Mouse (Mus musculus): Measurements from ENCODE around the gene Nudcd3. TPM values are rescaled to one million over a fixed set of nuclear protein-coding genes. Genes with fewer than 3 reads are reported as not detected.
A peak's percentile ranks its signal among the peaks of the same experiment; 100 is the strongest.

Gene Nudcd3
- polyA plus RNA-seq, 1 experiment from 2014 or later, result 30.4 TPM

- WGBS, result 31% methylated on average over 2 of the region's 2 CpGs
Measured at GRCm38 (mm10) chr11:6178673-6179166, 21.5 kb downstream of the Nudcd3 start.

GRCm38 (mm10) chr11:6177781-6178420 is 22.3 kb downstream of the Nudcd3 start:
- Histone ChIP-seq H3K4me3 (ENCODE audit: control insufficient read depth in 1 of 2, insufficient read depth in 1 of 2, low read depth in 1 of 2, low read length in 2 of 2) (no peak overlapping the region), H3K9me3 (ENCODE audit: control insufficient read depth, low read length) (no peaks in the 10 kb centered on the region), H3K27ac (replicated peaks in 1 of 2; ENCODE audit: control insufficient read depth in 1 of 2, insufficient read depth in 1 of 2, low read depth in 2 of 2, low read length in 2 of 2) (0 out of 4 replicates have a peak overlapping the region, but pooled peaks of 1 of the 2 experiments have one; percentile 41), H3K4me1 (ENCODE audit: control insufficient read depth in 2 of 2, insufficient read depth in 2 of 2, low read length in 2 of 2) (peaks cover 14 to 46% of the 10 kb centered on the region in 2 experiments), H3K4me2 (ENCODE audit: low read length) (no peak overlapping the region), H3K36me3 (ENCODE audit: control insufficient read depth, insufficient read depth, low read length) (no peaks in the 10 kb centered on the region), H3K9ac (ENCODE audit: low read length) (no peak overlapping the region), H3K27me3 (ENCODE audit: control insufficient read depth, insufficient read depth, low read length) (no peaks in the 10 kb centered on the region)
- ATAC-seq (ENCODE audit: insufficient number of reproducible peaks, insufficient read depth, low FRiP score, low read depth), result no peak
- WGBS, result 71% methylated on average over 8 of the region's 8 CpGs

More at GRCm38 (mm10) chr11:6178673-6179166, 21.5 kb downstream of the Nudcd3 start:
- no peak overlapping the region for H3K4me2 ChIP-seq (ENCODE audit: low read length)
- no peaks in the 10 kb centered on the region for H3K36me3 ChIP-seq (ENCODE audit: control insufficient read depth, insufficient read depth, low read length)
- H3K4me1 ChIP-seq (ENCODE audit: control insufficient read depth in 2 of 2, insufficient read depth in 2 of 2, low read length in 2 of 2), result peaks cover 16 to 47% of the 10 kb centered on the region in 2 experiments
- H3K27me3 ChIP-seq (ENCODE audit: control insufficient read depth, insufficient read depth, low read length), result no peaks in the 10 kb centered on the region
- no peaks in the 10 kb centered on the region for H3K9me3 ChIP-seq (ENCODE audit: control insufficient read depth, low read length)
- peak overlapping the region in 1 of 2 experiments; percentile 41; a peak in 1 of 4 replicates for H3K27ac ChIP-seq (replicated peaks in 1 of 2; ENCODE audit: control insufficient read depth in 1 of 2, insufficient read depth in 1 of 2, low read depth in 2 of 2, low read length in 2 of 2)
- H3K4me3 ChIP-seq (ENCODE audit: control insufficient read depth in 1 of 2, insufficient read depth in 1 of 2, low read depth in 1 of 2, low read length in 2 of 2), result no peak overlapping the region
- H3K9ac ChIP-seq (ENCODE audit: low read length), result no peak overlapping the region
- no peak for ATAC-seq (ENCODE audit: insufficient number of reproducible peaks, insufficient read depth, low FRiP score, low read depth)

- ATAC-seq (ENCODE audit: insufficient number of reproducible peaks, insufficient read depth, low FRiP score, low read depth), result no peak
- peak overlapping the region in 1 of 2 experiments; percentile 67; a peak in 2 of 4 replicates for H3K27ac ChIP-seq (replicated peaks in 1 of 2; ENCODE audit: control insufficient read depth in 1 of 2, insufficient read depth in 1 of 2, low read depth in 2 of 2, low read length in 2 of 2)
- H3K27me3 ChIP-seq (ENCODE audit: control insufficient read depth, insufficient read depth, low read length), result no peaks in the 10 kb centered on the region
- H3K4me2 ChIP-seq (ENCODE audit: low read length), result peak overlapping the region; percentile 50
- no peak overlapping the region for H3K4me3 ChIP-seq (ENCODE audit: control insufficient read depth in 1 of 2, insufficient read depth in 1 of 2, low read depth in 1 of 2, low read length in 2 of 2)
- WGBS, result 5% methylated on average over 1 of the region's 1 CpGs
- no peaks in the 10 kb centered on the region for H3K9me3 ChIP-seq (ENCODE audit: control insufficient read depth, low read length)
- no peaks in the 10 kb centered on the region for H3K36me3 ChIP-seq (ENCODE audit: control insufficient read depth, insufficient read depth, low read length)
- H3K4me1 ChIP-seq (ENCODE audit: control insufficient read depth in 2 of 2, insufficient read depth in 2 of 2, low read length in 2 of 2), result peaks cover 12 to 42% of the 10 kb centered on the region in 2 experiments
- no peak overlapping the region for H3K9ac ChIP-seq (ENCODE audit: low read length)
Measured at GRCm38 (mm10) chr11:6175506-6175905, 24.7 kb downstream of the Nudcd3 start.

- Histone ChIP-seq H3K4me2 (ENCODE audit: low read length) (peak overlapping the region; percentile 50), H3K9me3 (ENCODE audit: control insufficient read depth, low read length) (no peaks in the 10 kb centered on the region), H3K36me3 (ENCODE audit: control insufficient read depth, insufficient read depth, low read length) (no peaks in the 10 kb centered on the region), H3K9ac (ENCODE audit: low read length) (no peak overlapping the region), H3K27ac (replicated peaks in 1 of 2; ENCODE audit: control insufficient read depth in 1 of 2, insufficient read depth in 1 of 2, low read depth in 2 of 2, low read length in 2 of 2) (peak overlapping the region; percentile 67 to 79), H3K4me3 (ENCODE audit: control insufficient read depth in 1 of 2, insufficient read depth in 1 of 2, low read depth in 1 of 2, low read length in 2 of 2) (no peak overlapping the region; a peak in 2 of 4 replicates), H3K27me3 (ENCODE audit: control insufficient read depth, insufficient read depth, low read length) (no peaks in the 10 kb centered on the region), H3K4me1 (ENCODE audit: control insufficient read depth in 2 of 2, insufficient read depth in 2 of 2, low read length in 2 of 2) (peaks cover 12 to 41% of the 10 kb centered on the region in 2 experiments)
- WGBS, result 6% methylated on average over 7 of the region's 7 CpGs
- ATAC-seq (ENCODE audit: insufficient number of reproducible peaks, insufficient read depth, low FRiP score, low read depth), result peak; percentile 79
Measured at GRCm38 (mm10) chr11:6174719-6175118, 25.5 kb downstream of the Nudcd3 start.

GRCm38 (mm10) chr11:6169041-6169663 is 31.1 kb downstream of the Nudcd3 start:
- 72% methylated on average over 2 of the region's 2 CpGs for WGBS
- no peak overlapping the region for H3K4me3 ChIP-seq (ENCODE audit: control insufficient read depth in 1 of 2, insufficient read depth in 1 of 2, low read depth in 1 of 2, low read length in 2 of 2)
- peaks cover 2 to 12% of the 10 kb centered on the region in 2 experiments; a peak in 3 of 4 replicates for H3K4me1 ChIP-seq (ENCODE audit: control insufficient read depth in 2 of 2, insufficient read depth in 2 of 2, low read length in 2 of 2)
- no peak for ATAC-seq (ENCODE audit: insufficient number of reproducible peaks, insufficient read depth, low FRiP score, low read depth)
- no peak overlapping the region for H3K27ac ChIP-seq (replicated peaks in 1 of 2; ENCODE audit: control insufficient read depth in 1 of 2, insufficient read depth in 1 of 2, low read depth in 2 of 2, low read length in 2 of 2)
- H3K9me3 ChIP-seq (ENCODE audit: control insufficient read depth, low read length), result no peaks in the 10 kb centered on the region
- H3K27me3 ChIP-seq (ENCODE audit: control insufficient read depth, insufficient read depth, low read length), result no peaks in the 10 kb centered on the region
- H3K36me3 ChIP-seq (ENCODE audit: control insufficient read depth, insufficient read depth, low read length), result no peaks in the 10 kb centered on the region
- H3K9ac ChIP-seq (ENCODE audit: low read length), result no peak overlapping the region
- H3K4me2 ChIP-seq (ENCODE audit: low read length), result no peak overlapping the region

- H3K9ac ChIP-seq (ENCODE audit: low read length), result no peak overlapping the region
- no peak overlapping the region for H3K4me2 ChIP-seq (ENCODE audit: low read length)
Measured at GRCm38 (mm10) chr11:6166351-6166750, 33.9 kb downstream of the Nudcd3 start.

GRCm38 (mm10) chr11:6165391-6166081 is 34.7 kb downstream of the Nudcd3 start:
- 91% methylated on average over 7 of the region's 7 CpGs for WGBS
- H3K9me3 ChIP-seq (ENCODE audit: control insufficient read depth, low read length), result no peaks in the 10 kb centered on the region
- peaks cover 0 to 22% of the 10 kb centered on the region in 2 experiments; a peak in 1 of 4 replicates for H3K4me1 ChIP-seq (ENCODE audit: control insufficient read depth in 2 of 2, insufficient read depth in 2 of 2, low read length in 2 of 2)
- H3K4me2 ChIP-seq (ENCODE audit: low read length), result no peak overlapping the region
- no peak overlapping the region for H3K27ac ChIP-seq (replicated peaks in 1 of 2; ENCODE audit: control insufficient read depth in 1 of 2, insufficient read depth in 1 of 2, low read depth in 2 of 2, low read length in 2 of 2)
- no peaks in the 10 kb centered on the region for H3K36me3 ChIP-seq (ENCODE audit: control insufficient read depth, insufficient read depth, low read length)
- no peaks in the 10 kb centered on the region for H3K27me3 ChIP-seq (ENCODE audit: control insufficient read depth, insufficient read depth, low read length)
- H3K4me3 ChIP-seq (ENCODE audit: control insufficient read depth in 1 of 2, insufficient read depth in 1 of 2, low read depth in 1 of 2, low read length in 2 of 2), result no peak overlapping the region
- no peak overlapping the region for H3K9ac ChIP-seq (ENCODE audit: low read length)
- ATAC-seq (ENCODE audit: insufficient number of reproducible peaks, insufficient read depth, low FRiP score, low read depth), result no peak

More at GRCm38 (mm10) chr11:6166351-6166750, 33.9 kb downstream of the Nudcd3 start:
- Histone ChIP-seq H3K27me3 (ENCODE audit: control insufficient read depth, insufficient read depth, low read length) (no peaks in the 10 kb centered on the region), H3K9me3 (ENCODE audit: control insufficient read depth, low read length) (no peaks in the 10 kb centered on the region), H3K4me3 (ENCODE audit: control insufficient read depth in 1 of 2, insufficient read depth in 1 of 2, low read depth in 1 of 2, low read length in 2 of 2) (no peak overlapping the region), H3K27ac (replicated peaks in 1 of 2; ENCODE audit: control insufficient read depth in 1 of 2, insufficient read depth in 1 of 2, low read depth in 2 of 2, low read length in 2 of 2) (no peak overlapping the region), H3K36me3 (ENCODE audit: control insufficient read depth, insufficient read depth, low read length) (no peaks in the 10 kb centered on the region), H3K4me1 (ENCODE audit: control insufficient read depth in 2 of 2, insufficient read depth in 2 of 2, low read length in 2 of 2) (peaks cover 0 to 16% of the 10 kb centered on the region in 2 experiments; a peak in 1 of 4 replicates)
- 89% methylated on average over 12 of the region's 12 CpGs for WGBS
- ATAC-seq (ENCODE audit: insufficient number of reproducible peaks, insufficient read depth, low FRiP score, low read depth), result no peak

Measured in heart, embryonic 14.5 days (tissue).